ENCODE assay signal across 7 mouse cellular contexts in genomic region chr13:20489698-20490417, GRCm38 (mm10).
DNase-seq lines count a peak whose midpoint lies in the region; ATAC-seq and TF ChIP-seq lines count a peak whose summit lies in the region.

No protein-coding gene starts in this region.

- no peak overlapping the region for H3K9ac ChIP-seq in liver, adult 2 months (ENCODE audit: low read depth, low read length)
- no peak overlapping the region for H3K9ac ChIP-seq in forebrain, postnatal 0 days

- no peaks in the 10 kb centered on the region for H3K27me3 ChIP-seq in liver, adult 2 months (ENCODE audit: control insufficient read depth, insufficient read depth, low read length)
- no peaks in the 10 kb centered on the region for H3K27me3 ChIP-seq in forebrain, postnatal 0 days (ENCODE audit: insufficient read depth, low read length)

- H3K4me2 ChIP-seq in forebrain, postnatal 0 days (ENCODE audit: low read depth) = no peak overlapping the region

- TF ChIP-seq CTCF in liver, adult 2 months (IDR thresholded peaks at IDR 0.05; ENCODE audit: low read depth, low read length) = no peak
- peak; percentile 71 for TF ChIP-seq CTCF in forebrain, postnatal 0 days (IDR thresholded peaks at IDR 0.05; ENCODE audit: low read depth)

- peak; percentile 51; the same call in 1 of the 2 replicates for ATAC-seq in forebrain, postnatal 0 days
- peak; percentile 69 for ATAC-seq in megakaryocyte, adult 5-6 weeks (ENCODE audit: poor library complexity, severe bottlenecking)
- ATAC-seq in activated CD4-positive, CD25-positive, alpha-beta regulatory T cell, adult 4 months = no peak
- ATAC-seq in inflammation-experienced regulatory T-cells, adult 6 months = no peak

- no peak for TF ChIP-seq POLR2A in liver, adult 2 months (IDR thresholded peaks at IDR 0.05; ENCODE audit: extremely low read depth, insufficient read depth, low read length)

- H3K4me3 ChIP-seq in liver, adult 2 months (ENCODE audit: insufficient read depth, low read depth, low read length) = no peak overlapping the region
- H3K4me3 ChIP-seq in forebrain, postnatal 0 days (ENCODE audit: low read depth, low read length) = no peak overlapping the region

- DNase-seq in liver, adult 2 months (ENCODE audit: extremely low read depth, low read depth, low spot score) = peak; percentile 51
- no peak for DNase-seq in liver
- DNase-seq in T-cell, adult 2 months (ENCODE audit: low spot score) = peak; percentile 4
- no peak for DNase-seq in forebrain, postnatal 0 days

- no peaks in the 10 kb centered on the region for H3K36me3 ChIP-seq in liver, adult 2 months (ENCODE audit: control insufficient read depth, insufficient read depth, low read length)
- no peaks in the 10 kb centered on the region for H3K36me3 ChIP-seq in forebrain, postnatal 0 days (ENCODE audit: insufficient read depth)

- no peaks in the 10 kb centered on the region for H3K9me3 ChIP-seq in forebrain, postnatal 0 days (ENCODE audit: low read length)

- no peak overlapping the region for H3K27ac ChIP-seq in liver, adult 2 months (replicated peaks; ENCODE audit: insufficient read depth, low read depth, low read length)
- no peak overlapping the region for H3K27ac ChIP-seq in forebrain, postnatal 0 days (ENCODE audit: low read depth, low read length)

- 72% methylated on average over 8 of the region's 8 CpGs for WGBS in liver, adult 2 months
- 71% methylated on average over 8 of the region's 8 CpGs for WGBS in forebrain, postnatal 0 days

- no peaks in the 10 kb centered on the region for H3K4me1 ChIP-seq in liver, adult 2 months (ENCODE audit: control insufficient read depth, insufficient read depth, low read length)
- no peaks in the 10 kb centered on the region for H3K4me1 ChIP-seq in forebrain, postnatal 0 days (ENCODE audit: insufficient read depth)

- no peaks in the 10 kb centered on the region for H3K79me2 ChIP-seq in liver, adult 2 months (ENCODE audit: control insufficient read depth, insufficient read depth, low read length)

Comparison
In these comparisons a context has a peak if more than half of its experiments do, and no peak if none do; other contexts are left out.
1. DNase-seq: peak in liver, adult 2 months (single experiment) and T-cell, adult 2 months (single experiment); none in liver (single experiment) and forebrain, postnatal 0 days (single experiment).
2. ATAC-seq: peak in forebrain, postnatal 0 days (single experiment) and megakaryocyte, adult 5-6 weeks (single experiment); none in activated CD4-positive, CD25-positive, alpha-beta regulatory T cell, adult 4 months (single experiment) and inflammation-experienced regulatory T-cells, adult 6 months (single experiment).